Mouse (Mus musculus): ENCODE results near the gene Adamts16.

Adamts16 gene

DNA sequence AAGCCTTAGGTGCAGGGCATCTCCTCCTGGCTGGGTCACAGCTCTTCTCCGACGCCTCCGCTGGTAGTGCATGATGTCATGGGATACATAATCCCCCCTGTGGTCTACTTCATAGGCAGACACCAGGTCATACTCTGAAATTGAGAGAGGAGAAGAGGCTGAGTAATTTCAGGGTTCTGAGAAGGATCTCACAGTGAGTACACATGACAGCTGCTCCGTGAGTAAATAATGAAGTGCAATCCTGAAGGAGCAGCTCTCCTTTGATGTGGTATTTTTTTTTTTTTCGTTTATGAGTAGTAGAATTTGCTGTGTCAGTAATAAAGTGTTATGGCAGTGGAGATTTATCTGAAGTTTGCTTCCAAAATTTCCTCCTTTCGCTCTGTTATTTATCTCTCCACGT is 5.4 kb downstream of the Adamts16 start:
- no peak for DNase-seq (ENCODE audit: low spot score in 2 of 2)

DNA sequence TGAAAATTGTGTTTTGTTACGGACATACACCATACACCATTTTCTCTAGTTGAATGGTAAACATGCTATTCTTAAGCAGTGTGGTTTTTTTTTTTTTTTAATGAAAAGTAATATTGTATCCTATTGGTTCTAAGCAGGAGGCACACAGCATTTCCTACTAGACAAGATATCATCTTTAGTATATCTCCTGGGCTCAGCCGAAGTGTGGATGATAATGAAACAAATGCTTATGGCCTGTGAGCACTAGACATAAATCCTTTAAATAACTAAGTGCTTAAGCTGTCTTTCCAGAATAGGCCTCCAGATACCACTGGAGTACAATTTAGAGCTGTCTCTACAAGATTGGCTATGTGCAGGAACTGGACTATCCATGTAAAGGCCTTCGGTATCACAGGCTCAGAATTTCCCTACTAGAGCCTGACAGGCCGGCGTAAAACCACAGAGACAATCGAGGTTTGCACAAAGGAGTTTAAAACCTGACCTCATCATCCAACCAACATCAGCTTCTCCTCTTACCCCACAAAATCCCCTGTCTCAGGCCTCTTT is 8.9 kb downstream of the Adamts16 start:
- no peak for DNase-seq (ENCODE audit: low spot score in 2 of 2)

DNA sequence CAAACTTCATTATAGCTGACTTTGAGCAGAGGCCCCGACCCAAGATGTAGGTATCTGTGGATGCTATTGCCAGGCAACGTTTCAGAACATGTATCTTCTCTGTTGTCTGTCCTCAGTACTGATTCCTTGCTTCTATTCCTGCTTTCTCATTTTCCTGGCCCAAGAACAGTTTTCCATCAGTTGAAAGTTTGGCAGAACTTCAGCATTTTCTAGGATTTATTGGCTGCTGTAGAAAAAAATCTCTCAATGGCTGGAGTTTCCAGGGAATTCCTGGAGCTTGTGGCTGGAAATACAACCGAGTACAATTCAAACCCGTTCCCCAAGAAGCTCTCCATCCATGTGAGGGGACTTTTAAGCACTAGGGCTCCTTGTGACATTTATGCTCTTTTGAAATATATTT is 10.6 kb downstream of the Adamts16 start:
- no peak for DNase-seq (ENCODE audit: low spot score in 2 of 2)

DNA sequence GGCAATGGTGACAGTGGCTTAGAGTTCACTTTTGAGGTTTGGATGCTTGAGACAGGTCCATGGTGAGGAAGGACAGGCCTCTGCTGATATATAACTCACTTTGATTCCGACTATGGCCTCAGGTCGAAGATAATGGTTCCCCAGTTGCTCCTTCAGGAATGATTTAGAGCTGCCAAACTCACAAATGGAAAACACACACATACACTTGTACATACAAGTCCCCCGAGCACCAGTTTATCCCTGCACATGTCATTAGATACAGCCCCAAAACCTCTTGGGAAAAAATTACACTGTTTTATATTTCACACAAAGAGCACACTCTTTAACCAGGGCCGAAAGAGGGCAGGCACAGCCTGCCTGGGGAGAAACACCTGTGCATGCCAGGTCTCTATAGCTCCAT is 14.1 kb downstream of the Adamts16 start:
- DNase-seq (ENCODE audit: low spot score in 2 of 2) = no peak

DNA sequence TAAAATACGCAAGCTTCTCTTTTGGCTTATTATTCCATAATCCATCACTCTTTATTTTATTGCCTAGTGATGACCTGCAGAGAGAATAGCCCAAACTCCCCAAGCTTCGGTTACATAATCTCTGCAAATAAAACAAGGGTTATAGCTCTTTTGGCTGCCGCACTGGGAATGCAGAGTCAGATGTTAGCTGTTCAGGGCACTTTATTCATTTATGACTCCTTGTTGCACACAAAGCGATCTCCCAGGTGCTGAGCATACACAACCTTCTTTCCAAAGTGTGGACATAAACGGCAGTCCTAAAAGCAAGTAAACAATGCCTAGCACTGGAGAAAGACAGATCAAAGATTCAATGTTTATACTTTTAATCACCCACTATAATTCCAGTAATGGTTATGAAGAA is 16.3 kb downstream of the Adamts16 start:
- DNase-seq (ENCODE audit: low spot score in 2 of 2) = no peak

DNA sequence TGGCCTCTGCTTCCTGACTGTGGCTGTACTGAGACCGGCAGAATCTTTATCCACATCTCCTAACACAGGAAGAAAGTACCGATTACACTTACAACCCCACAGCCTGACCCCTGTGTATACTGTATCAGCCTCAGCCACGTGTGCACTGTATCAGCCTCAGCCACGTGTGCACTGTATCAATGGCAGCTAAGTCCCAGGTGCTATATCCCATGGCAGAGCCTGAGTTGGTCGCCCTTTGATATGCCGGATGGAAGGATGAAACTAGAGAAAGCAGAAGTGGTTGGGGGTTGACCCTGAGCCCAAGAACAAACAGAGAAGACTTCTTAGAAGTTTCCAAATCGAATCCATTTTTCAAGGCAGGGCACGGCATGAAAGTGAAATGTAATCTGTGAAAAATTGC is 17.9 kb downstream of the Adamts16 start:
- DNase-seq (ENCODE audit: low spot score in 2 of 2) = no peak

DNA sequence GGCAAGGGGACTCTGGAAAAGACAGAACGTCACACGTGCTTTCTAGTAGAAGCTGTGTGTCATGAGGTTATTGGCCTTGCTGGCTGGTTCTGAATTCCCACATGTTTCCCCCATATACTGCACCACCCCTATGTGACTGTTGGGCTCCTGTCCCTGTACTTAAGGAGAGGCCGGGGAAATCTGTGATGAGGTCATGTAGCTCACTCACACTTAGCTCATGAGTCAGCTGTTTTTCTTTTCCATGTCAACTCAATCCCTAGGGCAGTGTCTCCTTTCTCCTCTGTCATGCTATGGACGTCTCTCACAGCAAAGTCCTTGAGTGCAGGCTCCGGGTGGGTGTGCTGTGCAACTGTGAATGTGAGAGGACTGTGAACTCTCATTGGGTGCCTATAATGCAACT is 22.6 kb downstream of the Adamts16 start:
- no peak for DNase-seq (ENCODE audit: low spot score in 2 of 2)

DNA sequence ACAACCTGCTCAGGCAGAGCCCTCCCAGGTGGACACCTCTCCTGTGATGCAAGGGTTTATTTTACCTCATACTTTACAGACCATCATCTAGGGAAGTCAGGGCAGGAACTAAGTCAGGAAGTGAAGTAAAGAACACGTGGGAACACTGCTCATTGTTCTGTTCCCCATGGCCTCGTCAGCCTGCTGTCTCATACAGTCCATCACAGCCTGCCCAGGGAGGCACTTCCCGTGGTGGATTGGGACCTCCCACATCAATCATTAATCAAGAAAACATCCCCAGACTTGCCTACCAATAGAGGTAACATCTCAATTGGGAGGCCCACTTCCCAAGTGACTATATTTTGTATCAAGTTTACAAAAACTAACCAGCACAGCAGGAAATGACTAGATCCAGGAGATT is 27.2 kb downstream of the Adamts16 start:
- no peak for DNase-seq (ENCODE audit: low spot score in 2 of 2)

DNA sequence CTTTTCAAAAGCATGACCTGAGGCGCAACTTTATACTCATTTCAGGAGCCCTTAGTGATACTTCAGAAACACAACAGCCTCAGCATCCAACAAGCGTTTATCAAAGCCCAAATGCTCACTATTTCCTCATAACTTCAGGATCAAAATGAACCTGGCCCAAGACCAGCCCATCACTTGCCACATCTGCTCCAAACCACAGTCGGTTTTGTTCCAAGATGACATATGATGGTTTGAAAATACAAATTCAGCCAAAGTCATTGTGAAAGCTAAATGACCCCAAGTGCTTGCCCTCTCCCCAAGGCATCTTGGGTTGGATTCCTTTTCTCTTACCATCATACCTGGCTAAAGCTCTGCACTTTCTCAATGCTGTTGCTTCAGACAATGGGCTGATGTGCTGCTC is 36.1 kb downstream of the Adamts16 start:
- DNase-seq (ENCODE audit: low spot score in 2 of 2) = no peak

DNA sequence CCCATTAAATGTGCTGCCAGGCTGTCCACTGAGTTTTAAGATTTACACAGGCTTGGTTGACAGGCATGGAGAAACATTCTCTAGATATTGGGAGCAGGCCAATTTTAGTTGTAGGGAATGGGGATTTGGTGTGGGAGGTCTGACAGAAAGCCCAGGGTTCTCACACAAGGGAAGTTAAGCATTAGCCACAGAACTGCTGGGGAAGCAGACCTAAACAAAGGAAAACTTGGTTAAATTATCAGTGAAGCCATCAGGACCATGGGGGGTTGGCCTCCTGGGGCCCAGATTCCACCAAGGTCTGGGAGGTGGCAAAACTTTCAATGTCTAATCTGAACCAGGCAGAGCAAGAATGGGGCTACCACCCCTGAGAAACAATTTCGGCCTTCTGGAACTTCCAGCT is 38.8 kb downstream of the Adamts16 start:
- no peak for DNase-seq (ENCODE audit: low spot score in 2 of 2)

DNA sequence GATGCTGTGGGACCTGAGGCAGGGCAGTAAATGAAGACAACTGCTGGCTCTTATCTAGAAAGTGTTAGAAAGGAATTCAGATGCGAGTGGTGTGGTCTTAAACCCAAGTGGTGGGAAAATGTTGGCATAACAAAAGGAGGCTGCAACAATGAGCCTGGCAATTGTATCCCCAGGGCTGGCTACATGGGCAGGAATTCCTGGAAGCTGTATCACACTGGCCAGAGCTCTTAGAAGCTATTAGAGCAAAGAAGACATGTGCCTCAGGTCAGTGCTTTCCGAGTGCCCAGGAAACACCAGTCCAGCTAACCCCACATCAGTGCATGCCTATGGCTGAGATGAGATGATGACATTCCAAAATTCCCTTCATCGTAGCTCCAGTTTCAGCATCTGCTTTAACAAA is 42.3 kb downstream of the Adamts16 start:
- no peak for DNase-seq (ENCODE audit: low spot score in 2 of 2)

DNA sequence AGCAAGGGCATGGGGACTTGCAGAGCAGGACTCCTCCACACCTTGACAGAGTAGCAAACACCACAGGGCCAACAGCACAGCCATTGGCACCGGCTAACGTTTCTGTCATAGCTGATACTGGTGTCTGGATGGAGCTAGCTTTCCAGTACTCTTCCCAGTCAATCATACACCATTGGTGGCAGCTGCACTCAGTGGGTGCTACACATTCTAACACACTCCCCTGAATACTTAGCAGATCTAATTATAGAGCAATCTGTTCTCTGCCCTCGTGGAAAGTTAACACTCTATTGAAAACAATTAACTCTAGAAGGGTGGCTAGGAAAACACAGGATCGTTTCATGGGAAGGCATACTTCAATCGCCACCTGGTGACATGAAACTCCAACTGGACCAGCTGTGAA is 43.2 kb downstream of the Adamts16 start:
- DNase-seq (ENCODE audit: low spot score in 2 of 2) = no peak

DNA sequence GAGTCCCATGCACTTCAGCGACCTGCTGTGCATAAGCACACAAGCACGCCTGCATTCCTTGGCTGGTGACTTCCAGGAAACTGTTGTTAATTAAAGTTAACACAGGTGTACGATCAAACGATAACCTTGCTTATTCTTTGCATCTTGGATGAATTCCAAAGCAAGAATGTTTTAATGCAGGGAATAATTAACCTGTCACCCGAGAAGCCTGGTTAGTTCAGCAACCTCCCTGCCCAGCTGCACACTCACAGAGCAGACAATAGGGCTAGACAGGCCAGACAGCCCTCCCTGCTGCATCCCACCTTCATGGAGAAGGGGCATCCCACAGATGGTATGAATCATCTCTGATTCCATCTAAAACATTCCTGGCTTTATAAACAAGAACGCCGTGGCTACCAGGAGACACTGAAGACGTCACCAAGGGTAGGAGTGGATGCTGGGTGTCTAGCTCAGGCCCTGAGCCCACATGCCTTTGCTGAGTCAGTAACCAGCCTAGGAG is 47.5 kb downstream of the Adamts16 start:
- no peak for DNase-seq (ENCODE audit: low spot score in 2 of 2)

DNA sequence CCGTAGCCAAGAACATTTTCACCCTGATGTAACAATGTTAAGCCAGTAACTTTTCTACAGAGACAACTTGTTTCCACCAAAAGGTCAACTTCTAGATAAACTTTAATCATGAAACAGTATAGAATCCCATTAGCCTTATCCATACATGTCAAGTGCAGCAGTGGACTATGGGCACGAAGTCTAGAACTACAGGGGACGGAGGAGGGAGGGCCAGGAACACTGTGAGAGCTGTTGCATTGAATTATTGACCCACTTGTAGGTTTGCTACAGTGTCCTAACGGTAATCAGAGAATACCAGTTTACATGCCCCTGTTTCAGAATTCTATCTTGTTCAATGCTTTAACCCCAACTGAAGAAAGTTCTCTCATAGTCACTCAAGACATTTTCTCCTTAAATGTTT is 48.0 kb downstream of the Adamts16 start:
- DNase-seq (ENCODE audit: low spot score in 2 of 2) = no peak

DNA sequence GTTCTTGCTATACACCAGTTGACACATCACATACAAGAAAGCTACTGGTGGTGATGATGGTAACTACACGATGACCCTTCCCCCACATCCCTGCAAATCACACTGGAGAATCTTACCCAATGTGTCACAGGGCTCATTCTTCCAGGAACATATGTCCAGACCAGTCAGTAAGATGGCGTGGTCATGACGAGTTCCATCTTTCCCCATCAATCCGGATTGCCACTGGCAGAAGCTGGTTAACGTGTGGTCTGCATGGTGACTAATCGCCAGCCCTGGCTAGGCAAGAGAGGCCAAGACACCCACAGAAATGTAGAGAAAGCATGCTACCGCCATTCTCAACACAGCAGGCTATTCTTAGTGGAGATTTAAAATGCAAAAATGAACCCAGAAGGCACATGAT is 48.7 kb downstream of the Adamts16 start:
- no peak for DNase-seq (ENCODE audit: low spot score in 2 of 2)

DNA sequence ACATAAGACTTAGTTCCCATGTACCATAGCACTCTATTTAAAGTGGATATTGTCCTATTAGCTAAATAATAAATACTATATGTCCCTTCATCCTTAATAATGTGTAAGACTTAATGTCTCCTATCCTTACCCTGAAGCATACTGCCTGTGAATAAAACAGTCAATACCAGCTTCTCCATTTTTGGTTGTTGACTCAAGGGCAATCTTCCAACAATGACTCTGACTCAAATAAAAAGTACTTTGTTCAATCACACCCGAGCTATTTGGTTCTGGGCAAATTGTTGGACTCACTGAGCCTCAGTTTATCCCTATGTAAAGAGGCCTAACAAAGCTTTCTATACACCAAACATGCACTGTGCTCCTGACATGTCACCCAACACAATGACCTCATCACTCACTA is 51.8 kb downstream of the Adamts16 start:
- no peak for DNase-seq (ENCODE audit: low spot score in 2 of 2)

DNA sequence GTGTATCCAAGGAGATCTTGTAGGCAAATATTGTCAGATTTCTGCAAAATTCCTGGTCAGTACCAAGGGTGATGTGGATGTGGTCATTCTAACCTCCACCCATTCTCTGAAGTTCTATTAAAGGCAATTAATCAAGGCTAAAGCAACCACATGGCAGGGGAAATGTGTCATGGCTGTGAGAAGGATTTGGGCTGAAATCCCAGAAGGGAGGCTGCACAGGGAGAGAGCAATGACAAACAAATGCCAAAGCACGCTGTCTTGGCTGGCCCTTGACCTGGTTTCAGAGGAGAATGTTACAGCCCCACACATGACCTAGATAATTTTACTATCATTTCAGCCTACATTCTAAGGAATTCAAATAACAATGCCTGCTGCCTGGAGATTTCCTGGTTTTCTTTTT is 52.6 kb downstream of the Adamts16 start:
- peak in 1 of 2 experiments; percentile 33 for DNase-seq (ENCODE audit: low spot score in 2 of 2)

DNA sequence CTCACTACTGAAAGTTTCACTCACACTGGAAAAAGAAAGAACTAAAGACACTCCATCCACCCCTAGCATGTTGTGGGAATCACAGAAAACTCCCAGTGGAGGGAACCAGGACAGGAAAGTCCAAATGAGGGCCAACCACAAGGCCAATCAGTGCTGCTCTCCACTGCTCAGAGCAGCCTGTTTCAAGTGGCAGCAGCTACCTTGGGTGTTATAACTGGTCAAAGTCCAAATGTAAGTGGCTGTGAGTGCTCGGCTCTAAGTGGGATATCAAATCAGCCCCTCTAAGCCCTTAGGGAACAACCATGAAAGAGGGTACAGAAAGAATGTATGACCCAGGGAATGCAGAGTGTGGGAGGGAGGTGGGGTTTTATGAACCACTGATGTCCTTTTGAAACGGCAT is 56.5 kb downstream of the Adamts16 start:
- no peak for DNase-seq (ENCODE audit: low spot score in 2 of 2)

DNA sequence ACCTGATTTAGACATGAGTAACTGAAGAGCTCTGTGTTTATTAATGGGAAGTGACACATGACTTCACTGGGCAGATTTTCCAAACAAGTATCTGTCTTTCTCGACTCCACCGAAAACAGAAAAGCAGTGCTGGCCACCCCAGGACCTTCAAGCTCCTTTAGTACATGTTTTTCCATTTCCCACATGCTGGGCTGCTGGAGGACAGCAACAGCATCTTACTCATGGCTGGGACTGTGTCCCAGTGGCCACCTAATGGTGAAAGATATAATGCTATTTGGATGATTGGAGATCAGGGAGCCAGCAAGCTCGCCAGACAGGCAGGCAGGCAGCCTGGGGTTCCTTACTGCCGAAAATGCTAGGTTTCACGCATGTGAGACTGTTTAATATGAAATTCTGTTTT is 57.5 kb downstream of the Adamts16 start:
- DNase-seq (ENCODE audit: low spot score in 2 of 2) = no peak

DNA sequence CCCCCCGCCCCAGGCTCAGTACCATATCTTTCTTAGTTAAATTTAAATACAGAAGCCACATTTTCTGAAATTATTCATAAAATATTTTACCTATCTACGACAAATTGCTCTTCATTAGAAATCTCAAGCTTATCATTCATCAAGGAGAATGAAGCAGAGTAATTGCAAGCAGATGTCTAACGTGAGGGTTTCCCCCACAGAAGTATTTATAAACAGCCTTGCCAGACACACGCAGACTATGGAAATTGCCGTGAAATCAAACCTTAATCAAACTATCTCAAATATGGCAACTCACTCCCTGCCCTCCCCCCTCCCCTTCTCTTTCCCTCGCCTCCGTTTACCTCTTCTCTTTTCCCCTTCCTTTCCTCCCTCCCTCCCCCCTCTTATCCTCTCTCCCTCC is 61.8 kb downstream of the Adamts16 start:
- DNase-seq (ENCODE audit: low spot score in 2 of 2) = no peak

DNA sequence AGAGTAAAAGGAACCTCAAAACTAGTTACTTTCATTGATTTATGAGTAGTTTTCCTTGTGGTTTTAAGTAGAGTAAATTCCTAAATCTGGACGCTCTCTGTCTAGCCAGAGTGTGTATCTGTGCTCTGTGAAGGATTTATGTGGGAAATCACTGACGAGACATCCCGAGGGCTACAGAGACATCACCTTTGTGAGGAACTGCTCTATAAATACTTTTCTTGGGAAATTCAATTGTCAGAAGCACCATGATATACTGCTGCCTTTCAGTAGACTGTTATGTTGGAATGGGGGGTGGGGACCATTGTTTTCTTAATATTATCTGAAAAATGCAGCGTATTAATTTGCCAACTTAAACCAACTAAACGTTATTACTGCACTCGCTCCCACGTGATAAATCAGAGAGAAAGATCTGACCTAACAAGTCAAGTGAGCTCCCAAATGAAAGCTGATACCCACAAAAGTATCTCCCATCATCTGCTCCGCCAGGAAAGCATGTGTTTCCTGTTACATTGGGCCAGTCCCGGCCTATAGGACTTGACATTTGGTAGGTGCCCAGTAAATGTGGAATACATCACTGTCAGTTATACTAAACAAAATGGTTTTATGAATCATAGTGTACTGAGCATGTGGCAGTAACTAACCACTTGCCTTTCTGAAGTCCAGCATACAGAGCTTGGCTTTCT is 62.6 kb downstream of the Adamts16 start:
- no peak for DNase-seq (ENCODE audit: low spot score in 2 of 2)

DNA sequence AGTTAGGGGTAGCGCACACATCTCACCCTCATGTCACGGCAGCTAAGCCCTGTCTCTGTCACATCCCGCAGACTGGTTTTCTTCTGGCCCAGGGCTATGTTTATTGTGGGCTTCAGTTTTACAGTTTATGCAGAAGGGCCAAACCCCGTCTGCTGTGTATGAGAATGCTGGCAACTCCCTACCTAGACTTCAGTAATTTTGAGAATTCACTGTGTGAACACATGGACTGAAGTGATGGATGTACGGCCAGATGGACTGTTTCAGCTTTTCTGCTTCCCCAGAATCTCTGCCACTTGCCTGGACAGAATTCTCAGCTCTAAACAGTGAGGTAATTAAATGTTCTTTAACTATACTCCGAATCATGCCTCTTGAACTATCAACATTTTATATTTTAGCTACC is 70.5 kb downstream of the Adamts16 start:
- DNase-seq (ENCODE audit: low spot score in 2 of 2) = no peak

DNA sequence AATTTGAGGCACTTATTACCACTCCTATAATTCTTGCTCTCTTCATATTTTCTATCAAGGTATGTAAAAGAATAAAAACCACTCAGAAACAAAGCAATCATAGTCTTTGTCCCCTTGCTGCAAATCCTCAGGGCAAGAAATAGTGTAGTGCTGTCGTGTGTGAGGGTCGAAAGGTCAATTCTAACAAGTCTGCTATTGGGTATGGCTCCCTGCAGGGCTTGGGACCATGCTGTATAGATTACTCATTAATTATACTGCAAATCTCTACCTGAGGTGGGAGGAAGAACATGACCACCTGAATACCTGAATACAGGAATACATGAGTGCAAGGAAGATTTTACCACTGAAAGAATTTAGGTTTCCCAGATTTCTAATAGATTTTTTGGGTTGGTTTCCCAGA is 72.5 kb downstream of the Adamts16 start:
- no peak for DNase-seq (ENCODE audit: low spot score in 2 of 2)

DNA sequence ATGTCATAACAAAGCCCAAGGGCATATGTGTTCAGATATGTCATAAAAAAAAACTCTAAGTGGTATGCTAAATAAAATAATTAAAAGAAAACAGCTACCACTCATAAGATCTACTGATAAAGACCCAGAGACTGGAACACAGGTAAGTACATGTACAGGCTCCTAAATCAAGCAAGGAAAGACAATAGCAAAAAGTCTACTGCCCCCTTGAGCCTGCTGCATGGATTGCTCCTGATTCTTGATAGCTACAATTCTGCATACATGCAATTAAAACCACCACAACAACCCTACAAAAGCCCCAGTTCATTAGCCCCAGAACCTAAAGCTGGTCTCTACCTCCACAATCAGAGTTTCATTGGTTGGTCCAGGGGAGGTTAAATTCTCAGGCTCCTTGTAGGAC is 74.1 kb downstream of the Adamts16 start:
- DNase-seq (ENCODE audit: low spot score in 2 of 2) = no peak
